22 mouse cellular contexts compared by ENCODE assay signal in the genomic region with DNA sequence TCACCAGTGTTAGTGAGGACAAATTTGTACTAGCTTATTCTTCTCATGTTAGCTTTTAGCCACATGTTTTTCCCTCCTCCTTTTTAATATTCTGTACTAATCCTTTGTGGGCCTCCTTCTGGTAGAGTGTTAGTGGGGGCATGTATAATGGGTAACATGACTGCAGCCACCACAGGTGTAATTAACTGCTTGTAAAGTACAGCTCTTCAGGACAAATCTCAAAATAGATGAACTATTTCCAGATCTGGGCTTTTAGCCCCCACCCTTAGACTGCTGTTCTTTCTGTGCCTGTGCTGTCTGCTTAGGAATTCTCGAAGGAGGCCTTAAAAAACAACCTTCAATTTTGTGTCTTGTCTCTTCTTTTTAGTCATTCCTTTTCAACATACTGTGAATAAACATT. TPM values are rescaled to one million over a fixed set of nuclear protein-coding genes. Genes with fewer than 3 reads are reported as not detected.
DNase-seq lines count a peak whose midpoint lies in the region; ATAC-seq lines count a peak whose summit lies in the region.
"Had no signal": no experiment of that assay in that cellular context is flagged by ENCODE, and none has a peak within 500 bp of the region (broad histone marks: within the 10 kb centered on the region; RNA-seq: fewer than 3 reads in every experiment).

No protein-coding gene starts in this region.

- 0 out of 2 replicates have a peak, but pooled peaks have one; percentile 17 for ATAC-seq in forebrain, embryonic 13.5 days
- ATAC-seq in neural tube, embryonic 13.5 days (ENCODE audit: low read depth), result no peak
- ATAC-seq in intestine, embryonic 16.5 days, result no peak
- ATAC-seq: activated CD4-positive, CD25-positive, alpha-beta regulatory T cell, adult 4 months; hindbrain, postnatal 0 days; Patski had no signal

- H3K4me2 ChIP-seq in forebrain, embryonic 13.5 days, result no peak overlapping the region
- H3K4me2 ChIP-seq in neural tube, embryonic 13.5 days, result no peak overlapping the region
- no peak overlapping the region for H3K4me2 ChIP-seq in intestine, embryonic 16.5 days (ENCODE audit: low read depth, low read length)
- H3K4me2 ChIP-seq: forebrain, embryonic 12.5 days; heart, embryonic 11.5 days; heart, embryonic 15.5 days; hindbrain, embryonic 13.5 days had no signal

- H3K9me3 ChIP-seq in forebrain, embryonic 13.5 days (replicated peaks), result no peaks in the 10 kb centered on the region
- no peaks in the 10 kb centered on the region for H3K9me3 ChIP-seq in forebrain, embryonic 10.5 days
- no peaks in the 10 kb centered on the region for H3K9me3 ChIP-seq in heart, embryonic 10.5 days
- H3K9me3 ChIP-seq in neural tube, embryonic 13.5 days, result no peaks in the 10 kb centered on the region; the same call in 1 of the 2 replicates
- H3K9me3 ChIP-seq in intestine, embryonic 16.5 days (ENCODE audit: control insufficient read depth, low read length), result no peaks in the 10 kb centered on the region
- H3K9me3 ChIP-seq: forebrain, embryonic 12.5 days; heart, embryonic 15.5 days; hindbrain, embryonic 13.5 days had no signal

- WGBS in forebrain, embryonic 13.5 days, result 80% methylated on average over 1 of the region's 1 CpGs
- WGBS in forebrain, embryonic 10.5 days, result 87% methylated on average over 1 of the region's 1 CpGs
- 64% methylated on average over 1 of the region's 1 CpGs for WGBS in heart, embryonic 10.5 days
- WGBS in neural tube, embryonic 13.5 days, result 71% methylated on average over 1 of the region's 1 CpGs
- 65% methylated on average over 1 of the region's 1 CpGs for WGBS in intestine, embryonic 16.5 days

- H3K36me3 ChIP-seq in forebrain, embryonic 13.5 days (ENCODE audit: poor library complexity, severe bottlenecking), result no peaks in the 10 kb centered on the region
- no peaks in the 10 kb centered on the region for H3K36me3 ChIP-seq in forebrain, embryonic 10.5 days (replicated peaks)
- H3K36me3 ChIP-seq in heart, embryonic 10.5 days, result no peaks in the 10 kb centered on the region
- H3K36me3 ChIP-seq in neural tube, embryonic 13.5 days, result 0 out of 2 replicates have a peak, but pooled peaks cover 10% of the 10 kb centered on the region
- H3K36me3 ChIP-seq in intestine, embryonic 16.5 days (ENCODE audit: control insufficient read depth, insufficient read depth, low read length), result no peaks in the 10 kb centered on the region
- H3K36me3 ChIP-seq: heart, embryonic 15.5 days had no signal

- no peak overlapping the region for H3K9ac ChIP-seq in forebrain, embryonic 13.5 days
- no peak overlapping the region for H3K9ac ChIP-seq in neural tube, embryonic 13.5 days
- H3K9ac ChIP-seq in intestine, embryonic 16.5 days (ENCODE audit: low read depth, low read length), result no peak overlapping the region
- H3K9ac ChIP-seq: forebrain, embryonic 12.5 days; heart, embryonic 15.5 days; hindbrain, embryonic 13.5 days had no signal

- H3K4me3 ChIP-seq in forebrain, embryonic 13.5 days, result no peak overlapping the region
- no peak overlapping the region for H3K4me3 ChIP-seq in forebrain, embryonic 10.5 days
- H3K4me3 ChIP-seq in heart, embryonic 10.5 days, result no peak overlapping the region
- no peak overlapping the region for H3K4me3 ChIP-seq in neural tube, embryonic 13.5 days
- H3K4me3 ChIP-seq in intestine, embryonic 16.5 days (ENCODE audit: low read length), result no peak overlapping the region
- H3K4me3 ChIP-seq: forebrain, embryonic 12.5 days; heart, embryonic 15.5 days; hindbrain, embryonic 13.5 days had no signal

- no peak for DNase-seq in forebrain, embryonic 10.5 days (ENCODE audit: extremely low spot score, low spot score)
- peak; percentile 36 for DNase-seq in heart, embryonic 10.5 days (ENCODE audit: low spot score)
- DNase-seq in heart, adult 9 months (ENCODE audit: low spot score in 2 of 2), result no peak
- no peak for DNase-seq in neural tube, embryonic 10.5 days (ENCODE audit: extremely low spot score, low spot score)
- no peak for DNase-seq in natural killer cell, adult 2 months (ENCODE audit: low spot score in 2 of 2)
- DNase-seq: adrenal gland, postnatal 14 days; cerebellum, adult 18-20 months; cerebellum, adult 9-11 months; cerebellum, postnatal 36 days; gastrocnemius, postnatal 14 days; heart, postnatal 14 days had no signal

- H3K27ac ChIP-seq in forebrain, embryonic 13.5 days, result no peak overlapping the region
- H3K27ac ChIP-seq in forebrain, embryonic 10.5 days, result no peak overlapping the region
- H3K27ac ChIP-seq in heart, embryonic 10.5 days, result no peak overlapping the region
- H3K27ac ChIP-seq in neural tube, embryonic 13.5 days (replicated peaks), result 0 out of 2 replicates have a peak overlapping the region, but pooled peaks have one; percentile 1
- H3K27ac ChIP-seq in intestine, embryonic 16.5 days (ENCODE audit: low read length), result no peak overlapping the region
- H3K27ac ChIP-seq: forebrain, embryonic 12.5 days; heart, embryonic 15.5 days; hindbrain, embryonic 13.5 days; hindbrain, postnatal 0 days had no signal

- H3K27me3 ChIP-seq in forebrain, embryonic 13.5 days, result no peaks in the 10 kb centered on the region
- H3K27me3 ChIP-seq in forebrain, embryonic 10.5 days (ENCODE audit: poor library complexity, severe bottlenecking), result no peaks in the 10 kb centered on the region
- no peaks in the 10 kb centered on the region for H3K27me3 ChIP-seq in heart, embryonic 10.5 days (ENCODE audit: insufficient read depth, poor library complexity, severe bottlenecking)
- no peaks in the 10 kb centered on the region for H3K27me3 ChIP-seq in neural tube, embryonic 13.5 days
- no peaks in the 10 kb centered on the region for H3K27me3 ChIP-seq in intestine, embryonic 16.5 days (replicated peaks; ENCODE audit: control insufficient read depth, insufficient read depth, low read length)
- H3K27me3 ChIP-seq: CH12.LX; forebrain, embryonic 12.5 days; heart, embryonic 15.5 days; hindbrain, embryonic 13.5 days; Patski had no signal

- H3K4me1 ChIP-seq in forebrain, embryonic 13.5 days, result peaks cover 15% of the 10 kb centered on the region
- peaks cover 10% of the 10 kb centered on the region for H3K4me1 ChIP-seq in forebrain, embryonic 10.5 days
- no peaks in the 10 kb centered on the region; the same call in 1 of the 2 replicates for H3K4me1 ChIP-seq in heart, embryonic 10.5 days
- peaks cover 23% of the 10 kb centered on the region for H3K4me1 ChIP-seq in neural tube, embryonic 13.5 days (replicated peaks)
- H3K4me1 ChIP-seq in intestine, embryonic 16.5 days (ENCODE audit: control insufficient read depth, insufficient read depth, low read length), result no peaks in the 10 kb centered on the region

RNA-seq across cellular contexts. Expression of gene Dclk1, which starts 35.7 kb away (rescaled TPM):
- 173 and 201 TPM in 2 replicates for polyA plus RNA-seq in forebrain, embryonic 13.5 days (2015; fragmentation: Nextera tagmentation; extraction: Ambion mirVana)
- polyA plus RNA-seq in forebrain, embryonic 10.5 days (2016; fragmentation: Nextera tagmentation; extraction: Ambion mirVana), result 40.3 and 47.6 TPM in 2 replicates
- 4.8 and 7.9 TPM in 2 replicates for polyA plus RNA-seq in heart, embryonic 10.5 days (2016; fragmentation: Nextera tagmentation; extraction: Ambion mirVana)
- 190 and 226 TPM in 2 replicates for polyA plus RNA-seq in neural tube, embryonic 13.5 days (2015; fragmentation: Nextera tagmentation; extraction: Ambion mirVana)
- 9.3 and 11.6 TPM in 2 replicates for polyA plus RNA-seq in intestine, embryonic 16.5 days (2015; fragmentation: Nextera tagmentation; extraction: Ambion mirVana)
